Mouse (Mus musculus) v-Abl transformed pro-B cells (cell line): ENCODE data around the gene Tmem94.
"Not testable (repeated sequence)": the region's sequence is repeated elsewhere in the genome, so short reads cannot be mapped to it uniquely, and the experiment has no call there.

ENCODE experiments used
- in situ Hi-C, 2 experiments: fragments of 400-800 bp; cut with MboI; formaldehyde crosslinking; loops; one replicate each; pipeline ENCODE4 v1.15.1; 2025; ENCODE audit not compliant: unreplicated experiment in 2 of 2

Gene Tmem94

DNA sequence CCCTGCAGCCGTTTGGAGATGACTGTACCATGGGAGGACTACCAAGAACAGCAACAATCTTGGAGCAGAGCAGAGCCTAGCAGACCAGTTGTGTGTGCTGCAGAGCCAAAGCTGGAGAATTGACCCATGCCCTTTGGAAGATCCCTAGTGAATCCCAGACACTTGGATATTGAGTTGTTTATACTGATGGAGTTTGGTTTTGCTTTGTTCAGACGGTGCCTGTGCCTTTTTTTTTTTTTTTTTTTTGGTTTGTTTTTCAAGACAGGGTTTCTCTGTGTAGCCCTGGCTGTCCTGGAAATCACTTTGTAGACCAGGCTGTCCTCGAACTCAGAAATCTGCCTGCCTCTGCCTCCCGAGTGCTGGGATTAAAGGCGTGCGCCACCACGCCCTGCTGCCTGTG lies 3.1 kb upstream of the Tmem94 start:
- in situ Hi-C loops: not testable (repeated sequence)

DNA sequence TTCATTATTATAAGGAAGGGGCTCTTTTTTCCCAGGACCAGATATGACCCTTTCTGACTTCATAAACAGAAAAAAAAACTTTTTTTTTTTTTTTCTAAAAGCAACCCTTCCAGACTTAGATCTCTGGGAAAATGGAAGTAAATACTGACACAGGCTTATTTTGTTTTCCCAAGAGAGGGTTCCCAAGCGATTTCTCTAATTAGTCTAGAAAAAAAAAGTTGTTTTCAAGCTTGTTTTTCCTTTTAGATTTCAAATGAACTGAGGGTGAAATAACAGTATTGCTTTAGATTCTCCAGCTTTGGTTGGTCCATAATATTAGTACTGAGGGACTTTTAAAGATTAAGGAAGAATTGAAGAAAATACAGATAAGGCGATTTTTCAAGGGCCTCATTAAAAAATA lies 535 bp upstream of the Tmem94 start:
- in situ Hi-C loops: no loop called here

DNA sequence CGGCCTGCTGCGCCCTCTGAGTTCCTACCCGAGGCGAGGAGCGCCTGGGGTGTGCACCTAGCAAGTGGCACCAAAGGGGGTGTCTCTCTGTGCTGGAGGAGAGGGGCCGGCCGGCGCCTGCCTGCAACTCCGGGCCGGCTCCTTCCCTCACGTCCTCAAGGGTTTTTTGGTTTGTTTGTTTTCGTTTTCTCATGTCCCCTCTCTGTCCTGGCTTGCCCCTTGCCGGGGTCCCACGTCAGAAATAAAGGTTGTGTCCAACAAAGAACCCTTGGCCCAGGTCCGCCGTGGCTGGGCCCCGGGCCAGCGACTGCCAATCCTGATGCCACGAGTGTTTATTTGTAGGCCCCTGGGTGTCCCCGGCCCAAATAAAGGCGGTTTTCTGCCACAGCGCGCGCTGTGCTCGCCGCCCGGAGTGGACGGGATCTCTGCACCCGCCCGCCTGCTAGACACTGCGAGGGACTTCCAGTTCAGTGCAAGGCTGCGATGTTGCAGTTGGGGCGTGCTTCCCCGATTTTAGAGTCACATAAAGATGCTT lies 441 bp downstream of the Tmem94 start:
- in situ Hi-C loops: no loop called here

DNA sequence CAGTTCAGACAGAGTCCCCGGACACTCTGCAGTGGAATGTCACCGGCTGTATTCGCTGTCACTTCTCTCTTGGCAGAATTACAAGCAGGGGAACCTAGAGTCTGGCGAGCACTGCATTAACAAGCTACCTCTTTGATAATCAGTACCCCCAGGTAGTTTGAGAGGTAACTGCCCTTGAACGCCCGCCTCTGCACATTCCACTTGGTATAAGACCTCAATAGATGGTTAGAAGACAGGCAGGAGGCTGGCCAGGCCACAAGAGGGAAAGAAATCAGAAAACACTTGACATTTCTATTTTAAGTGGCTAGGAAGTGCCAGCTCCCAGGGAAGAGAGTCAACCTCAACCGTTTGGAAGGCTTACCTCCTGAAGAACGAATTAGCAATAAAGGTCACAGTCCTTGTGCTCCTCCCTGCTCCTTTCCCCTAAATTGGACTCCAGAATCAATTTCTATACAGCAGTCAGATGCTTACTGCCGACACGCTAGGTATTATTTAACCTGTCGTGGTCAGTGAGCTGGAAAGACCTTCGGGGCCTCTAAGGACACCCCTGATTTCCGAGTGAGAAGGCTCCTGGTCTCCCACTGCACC lies 1.2 kb downstream of the Tmem94 start:
- in situ Hi-C loops: no loop called here

DNA sequence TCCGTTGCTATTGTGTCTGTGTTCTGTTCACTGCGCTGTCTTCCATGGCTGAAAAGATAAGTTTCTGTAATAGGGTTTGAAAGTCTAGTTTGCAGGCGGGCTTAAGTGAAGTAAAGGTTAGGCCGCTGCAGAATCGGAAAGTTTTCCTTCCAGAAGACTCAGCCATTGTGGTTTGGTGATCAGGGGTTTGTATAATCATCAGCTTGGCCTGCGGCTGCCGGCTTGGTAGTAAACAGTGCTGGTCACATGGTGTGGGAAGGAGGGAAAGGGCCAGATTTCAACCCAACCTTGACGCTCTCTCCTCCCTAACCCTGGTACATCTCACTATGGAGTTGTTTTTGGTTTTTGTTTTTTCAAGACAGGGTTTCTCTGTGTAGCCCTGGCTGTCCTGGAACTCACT lies 1.7 kb downstream of the Tmem94 start:
- in situ Hi-C loops: no loop called here

DNA sequence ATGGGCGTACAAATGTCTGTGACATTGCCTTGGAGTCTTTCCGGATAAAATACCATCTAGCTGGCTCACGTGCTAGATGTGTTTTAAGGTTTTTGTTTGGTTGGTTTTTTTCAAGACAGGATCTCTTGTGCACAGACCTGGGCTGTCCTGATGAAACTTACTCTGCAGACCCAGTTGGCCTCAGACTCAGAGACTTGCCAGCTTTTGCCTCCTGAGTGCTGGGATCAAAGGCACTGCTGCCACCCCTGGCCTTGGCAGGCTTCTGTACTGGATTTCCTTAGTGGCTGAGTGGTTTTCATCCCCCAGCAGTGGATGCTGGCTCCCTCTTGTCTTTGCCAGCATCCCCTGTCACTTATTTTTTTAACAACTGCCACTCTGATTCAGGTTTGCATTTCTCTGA lies 3.7 kb downstream of the Tmem94 start:
- in situ Hi-C loops: no loop called here

DNA sequence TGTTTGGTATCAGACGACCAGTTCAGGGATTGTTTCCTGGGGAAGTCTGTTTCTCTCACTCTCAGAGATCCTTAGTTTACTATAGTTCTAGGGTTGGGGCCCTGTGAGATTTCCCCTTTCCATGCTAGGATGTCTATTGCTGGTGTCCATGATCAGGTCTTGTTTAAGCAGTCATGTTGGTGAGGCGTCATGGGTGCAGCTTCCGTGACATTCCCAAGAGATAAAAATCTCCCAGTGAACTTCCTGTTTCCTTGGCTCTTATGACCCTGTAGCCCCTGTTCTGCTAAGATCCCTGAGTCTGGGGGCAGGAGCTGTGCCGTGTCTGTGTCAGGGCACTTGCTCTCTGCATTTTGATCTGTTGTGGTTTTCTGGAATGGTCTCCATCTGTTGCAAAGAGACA lies 9.4 kb downstream of the Tmem94 start:
- in situ Hi-C loops: no loop called here

DNA sequence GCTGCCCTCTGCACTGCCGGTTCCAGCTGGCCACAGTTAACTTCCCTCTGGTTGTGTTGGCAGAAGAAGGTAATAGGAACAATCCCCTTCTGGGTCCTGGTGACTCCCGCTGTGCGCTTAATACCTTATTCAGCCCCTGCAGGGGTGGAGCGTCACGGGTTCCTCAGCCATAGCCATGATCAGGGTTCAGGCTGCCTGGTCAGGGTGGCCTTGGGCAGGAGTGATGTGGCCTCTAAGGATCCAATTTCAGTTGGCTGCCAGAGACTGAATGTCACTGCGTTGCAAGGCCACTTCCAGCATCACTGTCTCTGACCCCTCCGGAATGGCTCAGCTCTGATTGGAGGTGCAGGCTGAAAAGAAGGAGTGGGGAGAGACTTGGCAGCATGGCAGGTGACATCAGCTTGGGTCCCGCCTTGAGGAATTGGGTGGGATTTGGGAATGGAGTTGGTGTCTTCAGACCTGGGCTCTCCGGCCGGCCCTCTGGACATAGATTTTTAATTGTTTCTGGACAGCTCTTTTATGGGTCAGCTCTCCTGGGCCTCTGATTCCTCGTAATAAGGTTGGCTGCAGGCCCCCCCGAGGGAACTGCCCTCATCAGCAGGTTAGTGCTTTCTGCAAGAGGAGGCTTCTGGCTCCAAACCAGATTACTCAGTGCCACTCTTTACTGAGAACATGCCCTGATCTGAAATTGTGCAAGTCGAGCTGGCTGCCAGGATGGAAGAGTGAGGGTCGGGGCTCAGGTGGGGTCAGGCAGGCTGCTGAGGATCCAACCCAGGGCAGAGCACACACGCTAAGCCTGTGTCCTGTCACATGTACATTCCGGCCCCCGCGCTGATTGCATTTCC lies 10.8 kb downstream of the Tmem94 start:
- in situ Hi-C loops: no loop called here

DNA sequence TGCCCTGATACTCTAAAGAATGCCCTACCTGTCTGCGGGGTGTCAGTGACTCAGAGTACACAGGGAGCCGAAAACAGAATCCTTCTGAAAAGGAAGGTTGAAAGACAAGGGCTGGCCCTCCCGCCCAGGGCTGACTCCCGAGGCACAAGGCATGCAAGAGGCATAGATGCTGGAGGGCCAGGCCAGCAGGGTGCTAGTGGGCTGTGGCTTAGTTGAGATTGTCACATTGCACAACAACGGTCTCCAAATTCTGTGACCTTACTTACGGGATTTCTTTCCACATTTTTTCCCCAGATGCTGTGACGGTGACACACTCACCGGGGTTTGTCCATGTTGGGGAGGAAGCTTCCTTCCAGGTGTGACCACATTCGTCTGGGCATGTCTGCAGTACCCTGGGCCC lies 11.7 kb downstream of the Tmem94 start:
- in situ Hi-C loops: no loop called here

DNA sequence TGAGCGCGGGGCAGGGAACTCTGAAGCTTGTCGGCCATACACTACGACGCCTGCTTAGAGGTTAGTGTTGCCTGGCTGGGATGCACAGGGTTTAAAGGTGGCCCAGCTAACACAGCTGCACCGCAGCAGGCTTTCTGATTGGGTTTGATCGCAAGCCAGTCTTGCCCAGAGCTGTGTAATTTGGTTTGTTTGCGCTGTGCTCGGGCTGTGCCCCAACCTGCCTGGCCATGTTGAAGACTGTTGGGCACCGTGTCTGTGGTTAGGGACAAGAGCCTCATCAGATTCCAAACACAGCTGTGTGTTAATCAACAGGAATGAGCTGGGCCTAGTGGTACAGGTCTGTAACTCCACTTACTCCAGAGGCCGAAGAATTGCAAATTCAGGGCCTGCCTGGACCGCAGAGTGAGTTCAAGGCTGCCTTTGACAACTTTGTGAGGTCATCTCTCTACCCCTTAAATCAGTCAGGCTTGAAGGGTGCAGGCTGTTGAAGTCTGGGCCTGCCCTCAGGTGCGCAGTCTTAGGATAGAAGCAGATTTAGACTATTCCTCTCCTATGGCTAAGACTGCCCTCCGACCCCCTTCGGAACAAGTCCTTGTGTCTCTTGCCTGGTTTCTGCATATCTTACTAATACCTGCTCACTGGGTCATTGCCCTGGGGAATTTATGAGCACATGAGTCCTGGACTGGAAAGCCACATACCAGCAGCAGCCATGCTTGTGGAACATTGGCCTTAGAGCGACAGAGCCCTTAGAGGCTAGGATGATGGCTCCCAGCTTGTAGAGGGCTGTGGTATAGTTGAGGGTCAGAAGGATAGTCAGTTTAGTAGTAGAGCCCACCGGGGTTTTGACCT lies 12.5 kb downstream of the Tmem94 start:
- in situ Hi-C loops: no loop called here

DNA sequence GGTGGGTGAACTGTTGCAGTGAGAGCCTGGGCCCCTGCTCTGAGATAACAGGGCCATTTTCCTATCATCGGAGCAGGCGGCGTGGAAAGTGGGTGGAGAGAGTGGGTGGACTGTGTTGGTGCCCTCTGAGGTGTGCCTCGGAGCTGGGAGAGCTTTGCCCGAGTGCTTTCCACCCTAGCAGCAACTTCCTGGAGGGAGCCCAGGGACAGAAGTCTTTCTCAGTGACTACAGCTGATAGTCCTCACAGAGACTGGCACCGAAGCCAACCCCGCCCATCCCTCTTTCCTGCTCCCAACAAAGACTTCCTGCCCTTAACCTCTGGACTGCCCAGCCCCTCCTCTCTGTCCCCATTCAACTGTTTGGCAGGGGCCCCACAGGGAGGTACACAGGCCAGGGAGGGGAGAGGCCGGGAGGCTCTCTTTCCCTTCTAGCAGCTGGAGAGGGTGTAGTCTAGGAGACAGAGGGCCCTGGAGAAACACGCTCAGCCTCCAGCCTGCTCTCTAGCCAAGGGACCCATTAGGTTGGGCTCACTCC lies 13.9 kb downstream of the Tmem94 start:
- in situ Hi-C loops: no loop called here

DNA sequence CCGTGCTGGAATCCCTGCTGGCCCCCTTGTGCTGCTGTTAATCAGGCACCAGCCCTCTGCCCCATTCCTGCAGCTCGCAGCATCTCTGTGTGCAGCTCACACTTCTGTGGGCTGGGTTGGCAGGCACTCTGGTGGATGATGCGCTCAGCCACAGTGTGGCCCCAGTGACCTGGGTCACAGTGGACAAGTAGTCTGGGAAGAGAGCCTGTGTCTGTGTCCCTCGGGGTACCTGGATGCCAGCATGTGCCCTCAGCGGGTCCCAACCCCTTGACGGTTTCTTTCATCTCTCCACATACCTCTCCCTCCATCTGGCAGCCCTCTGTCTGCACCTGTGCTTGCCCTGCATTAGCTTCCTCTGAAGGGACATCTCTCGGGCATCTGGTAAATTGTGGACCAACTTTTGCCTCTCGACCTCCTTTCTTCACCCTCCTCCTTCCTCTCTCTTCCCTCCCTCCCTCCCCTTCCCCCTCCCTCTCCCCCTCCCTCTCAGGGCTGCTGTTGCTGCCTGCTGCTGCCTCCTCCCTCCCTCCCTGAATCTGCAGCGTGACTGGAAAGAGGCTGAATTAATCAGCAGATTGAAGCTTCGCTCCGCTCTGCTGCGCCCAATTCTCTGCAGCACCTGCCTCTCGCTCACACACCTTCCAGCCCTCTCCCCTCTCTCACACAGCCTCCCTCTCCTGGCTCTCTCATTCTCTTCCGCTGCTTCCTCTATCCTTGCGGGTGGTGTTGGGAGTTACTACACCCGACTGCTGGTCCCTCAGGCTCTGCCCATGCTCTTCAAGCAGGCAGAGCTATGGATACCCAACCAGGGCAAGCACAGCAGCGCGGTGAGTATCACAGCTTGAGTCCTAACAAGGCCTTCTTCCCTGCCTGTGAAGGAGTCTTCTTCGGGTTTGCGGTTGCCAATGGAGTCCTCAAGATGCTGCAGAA lies 15.2 kb downstream of the Tmem94 start:
- in situ Hi-C loops: loop anchor here in 1 of 2 experiments (5.0 kb wide), 1 partner anchor 43 kb away; no protein-coding TSS in a partner anchor

DNA sequence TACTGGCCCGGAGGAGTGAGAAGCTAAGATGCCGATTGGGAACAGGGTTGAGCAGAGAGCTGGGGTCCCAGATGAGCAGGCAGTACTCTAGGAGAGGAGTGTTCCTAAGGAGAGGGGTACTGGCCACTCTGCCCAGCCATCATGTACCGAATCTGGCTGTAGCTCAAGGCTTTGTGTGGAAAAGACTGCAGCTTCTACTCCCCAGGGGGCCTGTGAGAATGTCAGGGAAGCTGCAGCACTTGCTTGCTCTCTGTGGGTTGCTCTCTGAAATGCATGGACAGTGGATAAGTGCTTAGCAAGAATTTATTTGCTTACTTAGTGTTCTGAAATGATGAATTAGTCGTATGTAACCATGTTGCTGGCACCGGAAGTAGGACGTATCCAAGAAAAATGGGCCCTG lies 21.2 kb downstream of the Tmem94 start:
- in situ Hi-C loops: no loop called here

DNA sequence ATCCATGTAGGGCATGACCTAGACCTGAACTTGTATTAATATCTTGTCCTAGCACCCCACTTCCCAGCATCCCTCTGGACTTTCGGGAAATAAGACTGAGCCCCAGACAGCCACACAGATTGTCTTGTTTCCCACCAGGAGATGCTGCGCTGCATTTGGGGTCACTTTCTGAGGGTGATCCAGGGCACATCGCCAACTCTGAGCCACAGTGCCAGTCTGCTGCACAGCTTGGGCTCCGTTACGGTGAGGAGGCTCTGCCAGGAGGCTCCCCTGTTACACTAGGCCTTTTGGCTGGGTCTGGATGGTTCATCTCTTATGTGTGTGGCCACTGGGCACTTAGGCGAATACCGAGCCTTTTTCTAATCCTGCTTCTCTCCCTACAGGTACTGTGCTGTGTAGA lies 24.6 kb downstream of the Tmem94 start:
- in situ Hi-C loops: no loop called here

DNA sequence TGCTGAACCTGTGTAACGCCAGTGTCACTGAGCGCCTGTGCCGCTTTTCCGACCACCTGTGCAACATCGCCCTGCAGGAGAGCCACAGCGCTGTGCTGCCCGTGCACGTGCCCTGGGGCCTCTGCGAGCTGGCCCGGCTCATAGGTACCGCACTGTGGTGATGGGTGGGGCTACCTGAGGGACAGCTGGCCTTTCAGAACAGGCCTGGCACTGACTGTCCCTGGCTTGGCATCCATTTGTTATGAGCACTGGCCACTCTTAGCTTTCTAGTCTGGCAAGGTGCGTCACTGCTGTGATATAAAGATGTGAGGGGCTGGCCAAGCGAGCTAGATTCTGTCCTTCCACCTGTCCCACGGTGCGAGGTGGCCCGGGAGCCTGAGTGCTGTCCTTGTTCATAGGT lies 26.7 kb downstream of the Tmem94 start:
- in situ Hi-C loops: no loop called here

DNA sequence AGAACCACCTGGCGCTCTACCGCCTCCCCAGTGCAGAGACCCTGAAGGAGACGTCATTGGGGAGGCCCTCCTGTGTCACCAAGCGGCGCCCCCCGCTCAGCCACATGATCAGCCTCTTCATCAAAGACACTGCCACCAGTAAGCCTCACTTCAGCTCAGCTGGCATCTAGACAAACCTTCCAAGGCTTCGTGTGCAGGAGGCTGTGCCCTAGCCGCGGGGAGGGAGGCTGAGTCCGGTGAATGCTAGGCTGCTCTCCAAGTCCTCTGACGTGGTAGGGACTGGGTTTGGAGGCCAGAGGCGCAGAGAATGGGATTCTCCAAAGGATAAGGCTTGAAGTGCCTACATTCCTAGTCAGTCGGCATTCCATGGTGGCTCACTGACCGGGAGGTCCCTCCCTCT lies 27.1 kb downstream of the Tmem94 start:
- in situ Hi-C loops: no loop called here

DNA sequence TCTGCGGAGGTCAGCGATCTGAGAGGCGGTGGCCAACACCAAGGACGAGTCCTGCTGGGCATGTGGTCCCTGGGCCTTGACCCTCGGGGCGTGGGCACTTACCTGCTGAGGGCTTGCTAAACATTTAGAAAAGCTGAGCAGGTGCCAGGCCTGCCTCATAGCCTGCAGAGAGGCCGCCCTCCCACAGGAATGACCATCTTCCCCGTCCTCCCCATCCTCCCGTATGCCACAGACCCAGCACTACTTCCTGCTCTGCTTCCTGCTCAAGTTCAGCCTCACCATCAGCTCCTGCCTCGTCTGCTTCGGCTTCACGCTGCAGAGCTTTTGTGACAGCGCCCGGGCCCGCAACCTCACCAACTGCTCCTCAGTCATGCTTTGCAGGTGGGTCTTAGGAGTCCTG lies 31.7 kb downstream of the Tmem94 start:
- in situ Hi-C loops: no loop called here

DNA sequence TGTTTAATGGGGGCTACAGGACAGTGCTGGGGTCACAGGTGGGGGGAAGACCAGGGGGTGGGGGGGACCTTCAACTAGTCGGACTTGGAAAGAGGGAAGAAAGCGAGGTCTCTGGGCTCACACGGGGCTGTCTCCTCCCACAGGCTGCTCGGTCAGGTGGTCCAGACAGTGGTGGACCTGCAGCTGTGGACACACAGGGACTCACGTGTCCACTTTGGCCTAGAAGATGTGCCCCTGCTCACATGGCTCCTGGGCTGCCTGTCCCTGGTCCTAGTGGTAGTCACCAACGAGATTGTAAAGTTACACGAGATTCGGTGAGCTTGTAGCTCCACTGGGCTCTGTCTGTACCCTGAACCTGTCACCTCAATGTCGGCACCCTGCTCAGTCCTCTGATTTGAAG lies 32.4 kb downstream of the Tmem94 start:
- in situ Hi-C loops: no loop called here

DNA sequence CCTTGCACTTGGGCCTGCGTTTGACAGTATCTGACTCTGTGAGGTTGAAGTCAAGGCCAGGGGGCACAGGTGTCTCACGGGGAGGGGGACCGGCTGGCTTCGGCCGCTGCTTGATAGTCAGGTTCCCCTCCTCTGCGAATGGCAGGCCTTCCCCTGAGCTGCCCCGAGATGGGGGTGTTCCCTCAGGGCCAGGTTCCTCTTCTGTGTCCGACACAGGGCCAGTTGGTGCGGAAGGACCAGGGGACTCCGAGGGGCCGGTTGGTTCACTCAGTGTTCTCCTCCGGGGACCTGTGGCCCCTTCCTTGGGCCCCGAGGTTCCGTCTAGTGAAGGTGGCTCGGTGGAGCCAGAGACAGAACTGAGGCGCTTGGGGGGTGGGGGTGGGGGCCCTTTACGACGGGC lies 35.7 kb downstream of the Tmem94 start:
- in situ Hi-C loops: loop anchor here in 1 of 2 experiments (25.0 kb wide), 1 partner anchor 439 kb away; the partner anchor contains the start of gene Hid1
